Mouse (Mus musculus): ENCODE data around the gene Kntc1. TPM values are rescaled to one million over a fixed set of nuclear protein-coding genes. Genes with fewer than 3 reads are reported as not detected.

Gene Kntc1
- total and polyA plus RNA-seq, 2 experiments from 2014 or later = 4.1 to 7.1 TPM

GRCm38 (mm10) chr5:123842935-123843282 lies 93.4 kb downstream of the Kntc1 start:
- no peaks in the 10 kb centered on the region for H3K36me3 ChIP-seq (ENCODE audit: insufficient read depth, low read length)
- H3K4me1 ChIP-seq (ENCODE audit: insufficient read depth, low read length) = no peaks in the 10 kb centered on the region
- TF ChIP-seq CTCF (IDR thresholded peaks at IDR 0.05; ENCODE audit: low read depth) = no peak
- H3K27me3 ChIP-seq (ENCODE audit: insufficient read depth, low read length) = no peaks in the 10 kb centered on the region
- H3K9ac ChIP-seq (replicated peaks; ENCODE audit: low read length) = no peak overlapping the region
- 80% methylated on average over 3 of the region's 3 CpGs for WGBS
- no peak overlapping the region for H3K27ac ChIP-seq
- H3K4me2 ChIP-seq (ENCODE audit: low read depth, low read length) = no peak overlapping the region
- H3K4me3 ChIP-seq (ENCODE audit: low read length) = no peak overlapping the region
- ATAC-seq = no peak
- H3K9me3 ChIP-seq (ENCODE audit: low read length) = no peaks in the 10 kb centered on the region
- no peak for DNase-seq (ENCODE audit: low spot score)

- no peak overlapping the region for H3K27ac ChIP-seq
- ATAC-seq (no peak), DNase-seq (ENCODE audit: low spot score) (peak; percentile 46)
- H3K9ac ChIP-seq (replicated peaks; ENCODE audit: low read length) = no peak overlapping the region
- H3K27me3 ChIP-seq (ENCODE audit: insufficient read depth, low read length) = no peaks in the 10 kb centered on the region
- no peak overlapping the region for H3K4me2 ChIP-seq (ENCODE audit: low read depth, low read length)
- no peaks in the 10 kb centered on the region for H3K36me3 ChIP-seq (ENCODE audit: insufficient read depth, low read length)
- no peak for TF ChIP-seq CTCF (IDR thresholded peaks at IDR 0.05; ENCODE audit: low read depth)
- 21% methylated on average over 4 of the region's 4 CpGs for WGBS
- no peak overlapping the region for H3K4me3 ChIP-seq (ENCODE audit: low read length)
- H3K9me3 ChIP-seq (ENCODE audit: low read length) = no peaks in the 10 kb centered on the region
- no peaks in the 10 kb centered on the region for H3K4me1 ChIP-seq (ENCODE audit: insufficient read depth, low read length)
Observed at GRCm38 (mm10) chr5:123843816-123844215, 94.3 kb downstream of the Kntc1 start.

GRCm38 (mm10) chr5:123844316-123844715 lies 94.8 kb downstream of the Kntc1 start:
- Histone ChIP-seq H3K4me1 (ENCODE audit: insufficient read depth, low read length) (no peaks in the 10 kb centered on the region), H3K9ac (replicated peaks; ENCODE audit: low read length) (no peak overlapping the region), H3K9me3 (ENCODE audit: low read length) (no peaks in the 10 kb centered on the region), H3K27ac (no peak overlapping the region), H3K4me2 (ENCODE audit: low read depth, low read length) (no peak overlapping the region), H3K4me3 (ENCODE audit: low read length) (no peak overlapping the region), H3K27me3 (ENCODE audit: insufficient read depth, low read length) (no peaks in the 10 kb centered on the region), H3K36me3 (ENCODE audit: insufficient read depth, low read length) (no peaks in the 10 kb centered on the region)
- ATAC-seq = no peak
- WGBS = 84% methylated on average over 14 of the region's 14 CpGs
- no peak for DNase-seq (ENCODE audit: low spot score)
- no peak for TF ChIP-seq CTCF (IDR thresholded peaks at IDR 0.05; ENCODE audit: low read depth)

- no peak for TF ChIP-seq CTCF (IDR thresholded peaks at IDR 0.05; ENCODE audit: low read depth)
- DNase-seq (ENCODE audit: low spot score) = no peak
- Histone ChIP-seq H3K27me3 (ENCODE audit: insufficient read depth, low read length) (no peaks in the 10 kb centered on the region), H3K9me3 (ENCODE audit: low read length) (no peaks in the 10 kb centered on the region), H3K9ac (replicated peaks; ENCODE audit: low read length) (no peak overlapping the region), H3K4me3 (ENCODE audit: low read length) (no peak overlapping the region), H3K4me2 (ENCODE audit: low read depth, low read length) (no peak overlapping the region), H3K4me1 (ENCODE audit: insufficient read depth, low read length) (no peaks in the 10 kb centered on the region), H3K27ac (no peak overlapping the region), H3K36me3 (ENCODE audit: insufficient read depth, low read length) (no peaks in the 10 kb centered on the region)
- no peak for ATAC-seq
- WGBS = 70% methylated on average over 2 of the region's 2 CpGs
Observed at GRCm38 (mm10) chr5:123851398-123851797, 101.9 kb downstream of the Kntc1 start.

GRCm38 (mm10) chr5:123853877-123854504 lies 104.5 kb downstream of the Kntc1 start:
- no peak overlapping the region for H3K27ac ChIP-seq
- H3K4me3 ChIP-seq (ENCODE audit: low read length) = no peak overlapping the region
- H3K36me3 ChIP-seq (ENCODE audit: insufficient read depth, low read length) = no peaks in the 10 kb centered on the region
- no peaks in the 10 kb centered on the region for H3K9me3 ChIP-seq (ENCODE audit: low read length)
- no peaks in the 10 kb centered on the region for H3K4me1 ChIP-seq (ENCODE audit: insufficient read depth, low read length)
- TF ChIP-seq CTCF (IDR thresholded peaks at IDR 0.05; ENCODE audit: low read depth) = no peak
- DNase-seq (ENCODE audit: low spot score) (no peak), ATAC-seq (no peak)
- no peak overlapping the region for H3K4me2 ChIP-seq (ENCODE audit: low read depth, low read length)
- 87% methylated on average over 11 of the region's 11 CpGs for WGBS
- H3K9ac ChIP-seq (replicated peaks; ENCODE audit: low read length) = no peak overlapping the region
- no peaks in the 10 kb centered on the region for H3K27me3 ChIP-seq (ENCODE audit: insufficient read depth, low read length)

GRCm38 (mm10) chr5:123854511-123854910 lies 105.0 kb downstream of the Kntc1 start:
- Histone ChIP-seq H3K27ac (no peak overlapping the region), H3K4me1 (ENCODE audit: insufficient read depth, low read length) (no peaks in the 10 kb centered on the region), H3K9ac (replicated peaks; ENCODE audit: low read length) (no peak overlapping the region), H3K36me3 (ENCODE audit: insufficient read depth, low read length) (no peaks in the 10 kb centered on the region), H3K9me3 (ENCODE audit: low read length) (no peaks in the 10 kb centered on the region), H3K4me3 (ENCODE audit: low read length) (no peak overlapping the region), H3K4me2 (ENCODE audit: low read depth, low read length) (no peak overlapping the region), H3K27me3 (ENCODE audit: insufficient read depth, low read length) (no peaks in the 10 kb centered on the region)
- DNase-seq (ENCODE audit: low spot score) (no peak), ATAC-seq (no peak)
- WGBS = 91% methylated on average over 9 of the region's 9 CpGs
- no peak for TF ChIP-seq CTCF (IDR thresholded peaks at IDR 0.05; ENCODE audit: low read depth)

GRCm38 (mm10) chr5:123858798-123859197 lies 109.3 kb downstream of the Kntc1 start:
- Histone ChIP-seq H3K4me3 (ENCODE audit: low read length) (no peak overlapping the region), H3K4me1 (ENCODE audit: insufficient read depth, low read length) (no peaks in the 10 kb centered on the region), H3K36me3 (ENCODE audit: insufficient read depth, low read length) (no peaks in the 10 kb centered on the region), H3K9me3 (ENCODE audit: low read length) (no peaks in the 10 kb centered on the region), H3K9ac (replicated peaks; ENCODE audit: low read length) (no peak overlapping the region), H3K27ac (no peak overlapping the region), H3K4me2 (ENCODE audit: low read depth, low read length) (no peak overlapping the region), H3K27me3 (ENCODE audit: insufficient read depth, low read length) (no peaks in the 10 kb centered on the region)
- DNase-seq (ENCODE audit: low spot score) = no peak
- no peak for TF ChIP-seq CTCF (IDR thresholded peaks at IDR 0.05; ENCODE audit: low read depth)
- ATAC-seq = no peak
- WGBS = 86% methylated on average over 11 of the region's 11 CpGs
